Mouse (Mus musculus) bone marrow, adult 2 months (tissue): ENCODE results near the gene Drc1.

ENCODE experiments used
- CTCF ChIP-seq: fragments of 200-500 bp; IDR thresholded peaks from 2 replicates; pipeline ENCODE4 v1.5.1; 2011; ENCODE audit warnings: low read length, control low read depth; ENCODE audit not compliant: control insufficient read depth, insufficient read depth
- POLR2A ChIP-seq: fragments of 200-500 bp; IDR thresholded peaks from 2 replicates; pipeline ENCODE4 v1.6.1; 2011; ENCODE audit warnings: low read depth, mild to moderate bottlenecking, control low read depth, low read length, borderline replicate concordance; ENCODE audit not compliant: control insufficient read depth

DNA sequence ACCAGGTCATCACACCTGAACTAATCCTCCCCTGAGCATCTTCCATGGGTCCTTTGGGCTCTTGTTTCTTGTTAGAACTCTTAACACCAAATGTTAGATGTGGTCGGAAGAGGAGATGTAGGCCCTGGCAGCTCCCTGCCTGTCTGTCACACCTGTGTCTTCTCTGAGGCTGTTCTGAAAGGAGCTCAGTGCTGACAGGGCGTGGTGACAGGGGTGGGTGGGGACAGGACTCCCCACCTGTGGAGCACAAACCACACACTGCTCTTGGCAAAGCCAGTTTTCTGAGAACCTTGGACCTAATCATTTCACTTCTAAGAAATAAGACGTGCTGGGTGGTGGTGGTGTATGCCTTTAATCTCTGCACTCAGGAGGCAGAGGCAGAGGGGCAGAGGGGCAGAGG, 72.4 kb downstream of the Drc1 start:
- no peak for TF ChIP-seq CTCF
- TF ChIP-seq POLR2A = no peak
